Mouse (Mus musculus): ENCODE data around the gene Olfr767. TPM values are rescaled to one million over a fixed set of nuclear protein-coding genes. Genes with fewer than 3 reads are reported as not detected.
"Not testable (repeated sequence)": the region's sequence is repeated elsewhere in the genome, so short reads cannot be mapped to it uniquely, and the experiment has no call there.

The Olfr767 gene
- total RNA-seq (2018; cell fraction: chromatin; rRNA removed), result not detected
- total RNA-seq (2018; cell fraction: cytosol; rRNA removed), result not detected
- not detected for total RNA-seq (2018; cell fraction: nucleus; rRNA removed)
- not detected in 3 replicates for polyA plus RNA-seq (2018)

- H3K79me2 ChIP-seq (ENCODE audit: inconsistent target); H3K36me3 ChIP-seq (ENCODE audit: inconsistent target); H3K4me3 ChIP-seq (ENCODE audit: inconsistent target); H3K27ac ChIP-seq: not testable (repeated sequence)
Measured at GRCm38 (mm10) chr10:129082810-129083209, at the start of gene Olfr767. TSS of gene Olfr767 (minus strand) at chr10:129082910.

- 95% methylated on average over 2 of the region's 2 CpGs for WGBS (ENCODE audit: missing documents)
- Histone ChIP-seq H3K27ac (no peak within 1 kb of the TSS), H3K79me2 (ENCODE audit: inconsistent target) (no peaks in the 10 kb centered on the region), H3K36me3 (ENCODE audit: inconsistent target) (no peaks in the 10 kb centered on the region), H3K4me3 (ENCODE audit: inconsistent target) (no peak within 1 kb of the TSS)
Measured at GRCm38 (mm10) chr10:129117761-129118160, 35.1 kb upstream of the Olfr767 start, which contains the start of gene Olfr769. TSS of gene Olfr769 (minus strand) at chr10:129117861.

GRCm38 (mm10) chr10:129115146-129115545 lies 32.4 kb upstream of the Olfr767 start:
- WGBS (ENCODE audit: missing documents), result 100% methylated on average over 2 of the region's 3 CpGs
- Histone ChIP-seq H3K36me3 (ENCODE audit: inconsistent target) (no peaks in the 10 kb centered on the region), H3K4me3 (ENCODE audit: inconsistent target) (no peak overlapping the region), H3K27ac (no peak overlapping the region), H3K79me2 (ENCODE audit: inconsistent target) (no peaks in the 10 kb centered on the region)

GRCm38 (mm10) chr10:129101231-129101630 lies 18.5 kb upstream of the Olfr767 start:
- no peak overlapping the region for H3K27ac ChIP-seq
- 70% methylated on average over 3 of the region's 3 CpGs for WGBS (ENCODE audit: missing documents)
- H3K79me2 ChIP-seq (ENCODE audit: inconsistent target), result no peaks in the 10 kb centered on the region
- H3K36me3 ChIP-seq (ENCODE audit: inconsistent target), result no peaks in the 10 kb centered on the region
- H3K4me3 ChIP-seq (ENCODE audit: inconsistent target), result no peak overlapping the region

GRCm38 (mm10) chr10:129099275-129099674 lies 16.6 kb upstream of the Olfr767 start, which contains the start of gene Olfr768:
TSS of gene Olfr768 (minus strand) at chr10:129099375.
- Histone ChIP-seq H3K79me2 (ENCODE audit: inconsistent target) (no peaks in the 10 kb centered on the region), H3K36me3 (ENCODE audit: inconsistent target) (no peaks in the 10 kb centered on the region), H3K27ac (no peak within 1 kb of the TSS), H3K4me3 (ENCODE audit: inconsistent target) (no peak within 1 kb of the TSS)
- 100% methylated on average over 1 of the region's 1 CpGs for WGBS (ENCODE audit: missing documents)

GRCm38 (mm10) chr10:129068877-129069276 lies 13.8 kb downstream of the Olfr767 start, which contains the start of gene Olfr766-ps1:
TSS of gene Olfr766-ps1 (minus strand) at chr10:129068977.
- Histone ChIP-seq H3K27ac (no peak within 1 kb of the TSS), H3K79me2 (ENCODE audit: inconsistent target) (no peaks in the 10 kb centered on the region), H3K36me3 (ENCODE audit: inconsistent target) (no peaks in the 10 kb centered on the region), H3K4me3 (ENCODE audit: inconsistent target) (no peak within 1 kb of the TSS)
- WGBS (ENCODE audit: missing documents), result 100% methylated on average over 2 of the region's 2 CpGs

GRCm38 (mm10) chr10:129049898-129050297 lies 32.8 kb downstream of the Olfr767 start, which contains the start of gene Olfr765:
TSS of gene Olfr765 (minus strand) at chr10:129049998.
- H3K4me3 ChIP-seq (ENCODE audit: inconsistent target); H3K27ac ChIP-seq; H3K79me2 ChIP-seq (ENCODE audit: inconsistent target); H3K36me3 ChIP-seq (ENCODE audit: inconsistent target): not testable (repeated sequence)

GRCm38 (mm10) chr10:129039796-129040195 lies 42.9 kb downstream of the Olfr767 start, which contains the start of gene Olfr764-ps1:
TSS of gene Olfr764-ps1 (minus strand) at chr10:129039896.
- Histone ChIP-seq H3K27ac (no peak within 1 kb of the TSS), H3K4me3 (ENCODE audit: inconsistent target) (no peak within 1 kb of the TSS), H3K79me2 (ENCODE audit: inconsistent target) (no peaks in the 10 kb centered on the region), H3K36me3 (ENCODE audit: inconsistent target) (no peaks in the 10 kb centered on the region)
- WGBS (ENCODE audit: missing documents), result 90% methylated on average over 3 of the region's 3 CpGs

- Histone ChIP-seq H3K36me3 (ENCODE audit: inconsistent target) (no peaks in the 10 kb centered on the region), H3K4me3 (ENCODE audit: inconsistent target) (no peak overlapping the region), H3K79me2 (ENCODE audit: inconsistent target) (no peaks in the 10 kb centered on the region), H3K27ac (no peak overlapping the region)
- 85% methylated on average over 2 of the region's 2 CpGs for whole genome bisulfite sequencing (ENCODE audit: missing documents)
Measured at GRCm38 (mm10) chr10:129028343-129028742, 54.4 kb downstream of the Olfr767 start.

- Histone ChIP-seq H3K36me3 (ENCODE audit: inconsistent target) (no peaks in the 10 kb centered on the region), H3K27ac (no peak overlapping the region), H3K79me2 (ENCODE audit: inconsistent target) (no peaks in the 10 kb centered on the region), H3K4me3 (ENCODE audit: inconsistent target) (no peak overlapping the region)
- WGBS (ENCODE audit: missing documents), result 62% methylated on average over 3 of the region's 3 CpGs
Measured at GRCm38 (mm10) chr10:129026018-129026662, 56.6 kb downstream of the Olfr767 start.

Other genes starting within 250 kb of the Olfr767 start
- gene Gdf11, start 191.2 kb downstream of the Olfr767 start, polyA plus RNA-seq (2018), result 0.03 TPM in 1 of 3 replicates, not detected in the others
- 1,227 to 1,611 TPM (median 1,544 TPM) in 3 replicates for gene Cd63, start 181.9 kb downstream of the Olfr767 start, polyA plus RNA-seq (2018)
- 0.53 to 1.3 TPM (median 0.92 TPM) in 3 replicates for gene Rdh5, start 160.0 kb downstream of the Olfr767 start, polyA plus RNA-seq (2018)
- gene Bloc1s1, start 158.9 kb downstream of the Olfr767 start, polyA plus RNA-seq (2018), result 77.8 to 126 TPM (median 124 TPM) in 3 replicates
- gene Itga7, start 149.1 kb downstream of the Olfr767 start, polyA plus RNA-seq (2018), result not detected in 3 replicates
- not detected in 3 replicates for gene Mettl7b, start 121.9 kb downstream of the Olfr767 start, polyA plus RNA-seq (2018)
- gene Olfr9, start 93.5 kb downstream of the Olfr767 start, polyA plus RNA-seq (2018), result not detected in 3 replicates
- gene Olfr763, start 72.1 kb downstream of the Olfr767 start, polyA plus RNA-seq (2018), result not detected in 3 replicates
- gene Olfr764-ps1, start 43.0 kb downstream of the Olfr767 start, polyA plus RNA-seq (2018), result not detected in 3 replicates
- gene Olfr765, start 32.9 kb downstream of the Olfr767 start, polyA plus RNA-seq (2018), result not detected in 3 replicates
- not detected in 3 replicates for gene Olfr766-ps1, start 13.9 kb downstream of the Olfr767 start, polyA plus RNA-seq (2018)
- not detected in 3 replicates for gene Olfr768, start 16.5 kb upstream of the Olfr767 start, polyA plus RNA-seq (2018)
- not detected in 3 replicates for gene Olfr769, start 35.0 kb upstream of the Olfr767 start, polyA plus RNA-seq (2018)
- not detected in 3 replicates for gene Olfr770, start 56.1 kb upstream of the Olfr767 start, polyA plus RNA-seq (2018)
- not detected in 3 replicates for gene Olfr771, start 81.8 kb upstream of the Olfr767 start, polyA plus RNA-seq (2018)
- gene Olfr772, start 95.0 kb upstream of the Olfr767 start, polyA plus RNA-seq (2018), result not detected in 3 replicates
- gene Olfr773, start 104.5 kb upstream of the Olfr767 start, polyA plus RNA-seq (2018), result not detected in 3 replicates
- gene Olfr774, start 153.3 kb upstream of the Olfr767 start, polyA plus RNA-seq (2018), result not detected in 3 replicates
- gene Olfr775, start 165.5 kb upstream of the Olfr767 start, polyA plus RNA-seq (2018), result not detected in 3 replicates
- not detected in 3 replicates for gene Olfr776, start 176.2 kb upstream of the Olfr767 start, polyA plus RNA-seq (2018)
- not detected in 3 replicates for gene Olfr777, start 188.6 kb upstream of the Olfr767 start, polyA plus RNA-seq (2018)
- not detected in 3 replicates for gene Olfr780, start 235.2 kb upstream of the Olfr767 start, polyA plus RNA-seq (2018)
- gene Olfr781, start 245.9 kb upstream of the Olfr767 start, polyA plus RNA-seq (2018), result not detected in 3 replicates